Mouse (Mus musculus) megakaryocyte, embryonic 14.5 days (primary cell): ENCODE results near the gene Fgfr1op2.

Experiments used
- FLI1 ChIP-seq: IDR thresholded peaks from 2 replicates; pipeline ENCODE4 v1.6.1; 2012; ENCODE audit warnings: low read length, inconsistent platforms, mixed read lengths
- GATA1 ChIP-seq: IDR thresholded peaks from 3 replicates; pipeline ENCODE4 v1.6.1; 2012; ENCODE audit warnings: mixed read lengths, low read length, inconsistent platforms, borderline replicate concordance

DNA sequence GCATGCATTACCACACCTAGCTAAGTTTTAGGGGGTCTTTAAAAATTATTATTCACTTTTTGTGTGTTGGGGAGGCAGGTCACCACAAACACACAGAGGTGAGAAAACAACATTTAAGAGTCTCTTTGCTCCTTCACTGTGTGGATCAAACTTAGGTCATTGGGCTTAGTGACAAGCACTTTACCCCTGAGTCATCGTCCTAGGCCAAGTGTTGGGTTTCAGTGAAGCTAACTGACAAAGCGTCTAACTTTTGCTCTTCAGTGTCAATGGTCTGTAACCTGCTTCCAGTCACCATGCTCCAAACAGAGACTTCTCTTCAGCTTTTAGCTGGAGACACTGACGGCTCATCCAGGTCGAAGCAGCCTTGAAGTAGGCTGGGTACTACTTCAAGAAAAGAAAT lies 43.9 kb upstream of the Fgfr1op2 start:
- no peak for TF ChIP-seq GATA1
- no peak for TF ChIP-seq FLI1
